Mouse (Mus musculus): Measurements from ENCODE around the gene Lpar3.

GRCm38 (mm10) chr3:146174215-146174614, 46.5 kb upstream of the Lpar3 start:
- TF ChIP-seq POLR2A (IDR thresholded peaks at IDR 0.05; ENCODE audit: low read depth, low read length): no peak
- no peak for TF ChIP-seq CTCF (IDR thresholded peaks at IDR 0.05; ENCODE audit: extremely low read depth, insufficient read length, insufficient replicate concordance, low read depth, low read length)

All from small intestine, adult 2 months (tissue).